Mouse (Mus musculus): ENCODE measurements around the gene Gm9821. TPM values are rescaled to one million over a fixed set of nuclear protein-coding genes. Genes with fewer than 3 reads are reported as not detected.

The Gm9821 gene
- polyA plus RNA-seq, 1 experiment from 2014 or later = 2.8 TPM

DNA sequence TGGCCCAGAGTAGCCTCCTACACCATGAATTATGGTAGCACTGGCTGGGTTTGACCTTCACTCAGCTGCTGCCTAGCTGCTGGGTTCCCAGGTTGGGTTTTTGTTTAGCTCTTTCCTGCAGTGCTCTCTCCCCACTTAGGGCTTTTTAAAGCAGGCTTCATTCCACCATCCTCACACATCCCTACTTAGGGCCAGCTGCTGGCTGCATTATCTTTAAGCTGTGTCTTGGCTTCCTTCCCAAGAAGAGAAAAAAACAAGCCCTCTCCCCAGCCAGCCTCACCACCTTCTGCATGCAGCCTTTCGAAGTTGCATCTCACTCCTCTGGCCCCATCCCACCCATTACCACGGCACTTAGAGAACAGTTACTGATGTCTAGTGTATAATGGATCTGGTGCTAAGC is 33.0 kb downstream of the Gm9821 start:
- no peak for ATAC-seq (replicated peaks; ENCODE audit: insufficient number of reproducible peaks, low FRiP score, low TSS enrichment)
- Histone ChIP-seq H3K4me1 (ENCODE audit: control insufficient read depth, insufficient read depth, low read length) (peaks cover 31% of the 10 kb centered on the region), H3K9ac (ENCODE audit: low read depth, low read length) (no peak overlapping the region), H3K4me3 (ENCODE audit: low read depth, low read length) (no peak overlapping the region), H3K4me2 (no peak overlapping the region), H3K27ac (ENCODE audit: low read depth, low read length) (0 out of 2 replicates have a peak overlapping the region, but pooled peaks have one; percentile 0), H3K36me3 (ENCODE audit: control insufficient read depth, insufficient read depth, low read length) (no peaks in the 10 kb centered on the region), H3K9me3 (replicated peaks; ENCODE audit: control insufficient read depth, low read length) (no peaks in the 10 kb centered on the region), H3K27me3 (ENCODE audit: control insufficient read depth, insufficient read depth, low read length) (peaks cover 33% of the 10 kb centered on the region)
- 12% methylated on average over 2 of the region's 2 CpGs for WGBS (ENCODE audit: insufficient replicate concordance)

DNA sequence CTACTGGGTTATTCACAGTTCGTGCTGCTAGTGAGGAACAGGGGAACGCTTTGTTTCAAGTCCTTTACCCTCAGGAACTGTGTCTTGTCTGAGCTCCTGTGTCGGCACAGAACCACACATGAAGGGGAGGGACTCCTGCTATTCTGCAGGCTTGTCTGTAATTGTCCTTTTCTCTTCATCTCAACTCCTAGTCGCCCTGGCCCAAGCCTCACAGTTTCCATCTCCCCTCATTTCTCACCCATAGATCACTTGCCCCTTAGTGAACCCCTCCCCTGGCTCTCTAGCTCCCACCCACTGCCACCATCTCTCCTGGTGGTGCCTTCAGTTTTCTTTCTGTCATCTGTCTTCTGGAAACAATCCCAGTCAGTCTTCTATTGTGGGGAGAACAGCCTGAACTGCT is 34.7 kb downstream of the Gm9821 start:
- H3K4me3 ChIP-seq (ENCODE audit: low read depth, low read length) = no peak overlapping the region
- no peaks in the 10 kb centered on the region for H3K9me3 ChIP-seq (replicated peaks; ENCODE audit: control insufficient read depth, low read length)
- no peak overlapping the region for H3K27ac ChIP-seq (ENCODE audit: low read depth, low read length)
- no peak overlapping the region for H3K4me2 ChIP-seq
- peaks cover 22% of the 10 kb centered on the region for H3K27me3 ChIP-seq (ENCODE audit: control insufficient read depth, insufficient read depth, low read length)
- 26% methylated on average over 4 of the region's 4 CpGs for WGBS (ENCODE audit: insufficient replicate concordance)
- peaks cover 40% of the 10 kb centered on the region for H3K4me1 ChIP-seq (ENCODE audit: control insufficient read depth, insufficient read depth, low read length)
- no peak for ATAC-seq (replicated peaks; ENCODE audit: insufficient number of reproducible peaks, low FRiP score, low TSS enrichment)
- no peak overlapping the region for H3K9ac ChIP-seq (ENCODE audit: low read depth, low read length)
- no peaks in the 10 kb centered on the region for H3K36me3 ChIP-seq (ENCODE audit: control insufficient read depth, insufficient read depth, low read length)

DNA sequence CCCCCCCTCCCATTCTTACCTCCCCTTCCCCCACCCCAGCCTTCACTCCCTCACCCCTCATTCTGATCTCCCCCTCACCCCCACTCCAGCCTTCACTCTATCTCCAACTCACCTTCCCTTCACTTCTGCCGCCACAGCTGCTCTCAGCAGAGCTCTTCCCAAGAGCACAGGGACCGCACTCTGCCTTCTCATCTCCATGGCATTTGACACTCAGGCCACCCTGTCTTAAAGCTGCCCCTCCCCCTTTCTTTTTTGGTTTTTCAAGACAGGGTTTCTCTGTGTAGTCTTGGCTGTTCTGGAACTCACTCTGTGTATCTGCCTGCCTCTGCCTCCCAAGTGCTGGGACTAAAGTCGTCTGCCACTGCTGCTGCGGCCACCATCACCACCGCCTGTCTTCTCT is 35.3 kb downstream of the Gm9821 start:
- 30% methylated on average over 5 of the region's 5 CpGs for WGBS (ENCODE audit: insufficient replicate concordance)

DNA sequence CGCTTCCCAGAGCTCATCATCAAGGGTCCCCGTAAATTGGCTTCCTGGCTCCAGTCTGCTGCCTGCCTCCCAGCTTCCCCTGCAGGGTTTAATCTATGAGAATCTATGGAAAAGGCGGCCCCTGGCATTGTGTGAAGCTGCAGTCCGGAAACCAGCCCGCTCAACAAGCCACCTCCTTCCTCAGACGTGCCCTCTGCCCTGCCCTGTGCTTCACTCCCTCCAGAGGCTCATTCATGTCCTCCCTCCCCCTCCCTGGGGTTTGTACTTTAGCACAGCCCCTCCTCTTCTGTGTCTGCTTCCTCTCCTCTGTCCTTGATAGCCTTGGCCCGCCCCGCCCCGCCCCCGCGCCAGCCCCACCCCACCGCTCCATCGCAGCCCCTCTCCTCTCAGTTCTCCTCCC is 38.9 kb downstream of the Gm9821 start:
- Histone ChIP-seq H3K36me3 (ENCODE audit: control insufficient read depth, insufficient read depth, low read length) (no peaks in the 10 kb centered on the region), H3K9me3 (replicated peaks; ENCODE audit: control insufficient read depth, low read length) (no peaks in the 10 kb centered on the region), H3K4me2 (peak overlapping the region; percentile 64), H3K9ac (ENCODE audit: low read depth, low read length) (peak overlapping the region; percentile 63), H3K27ac (ENCODE audit: low read depth, low read length) (peak overlapping the region; percentile 79), H3K27me3 (ENCODE audit: control insufficient read depth, insufficient read depth, low read length) (no peaks in the 10 kb centered on the region), H3K4me3 (ENCODE audit: low read depth, low read length) (peak overlapping the region; percentile 28), H3K4me1 (ENCODE audit: control insufficient read depth, insufficient read depth, low read length) (peaks cover 18% of the 10 kb centered on the region)
- ATAC-seq (replicated peaks; ENCODE audit: insufficient number of reproducible peaks, low FRiP score, low TSS enrichment) = peak; percentile 88
- 4% methylated on average over 13 of the region's 13 CpGs for WGBS (ENCODE audit: insufficient replicate concordance)

More for the DNA sequence above, 35.3 kb downstream of the Gm9821 start:
- ATAC-seq (replicated peaks; ENCODE audit: insufficient number of reproducible peaks, low FRiP score, low TSS enrichment) = no peak
- no peaks in the 10 kb centered on the region for H3K9me3 ChIP-seq (replicated peaks; ENCODE audit: control insufficient read depth, low read length)
- no peaks in the 10 kb centered on the region for H3K36me3 ChIP-seq (ENCODE audit: control insufficient read depth, insufficient read depth, low read length)
- H3K9ac ChIP-seq (ENCODE audit: low read depth, low read length) = no peak overlapping the region
- H3K4me1 ChIP-seq (ENCODE audit: control insufficient read depth, insufficient read depth, low read length) = peaks cover 36% of the 10 kb centered on the region
- H3K4me3 ChIP-seq (ENCODE audit: low read depth, low read length) = no peak overlapping the region
- no peak overlapping the region for H3K4me2 ChIP-seq
- H3K27me3 ChIP-seq (ENCODE audit: control insufficient read depth, insufficient read depth, low read length) = peaks cover 16% of the 10 kb centered on the region
- H3K27ac ChIP-seq (ENCODE audit: low read depth, low read length) = no peak overlapping the region

DNA sequence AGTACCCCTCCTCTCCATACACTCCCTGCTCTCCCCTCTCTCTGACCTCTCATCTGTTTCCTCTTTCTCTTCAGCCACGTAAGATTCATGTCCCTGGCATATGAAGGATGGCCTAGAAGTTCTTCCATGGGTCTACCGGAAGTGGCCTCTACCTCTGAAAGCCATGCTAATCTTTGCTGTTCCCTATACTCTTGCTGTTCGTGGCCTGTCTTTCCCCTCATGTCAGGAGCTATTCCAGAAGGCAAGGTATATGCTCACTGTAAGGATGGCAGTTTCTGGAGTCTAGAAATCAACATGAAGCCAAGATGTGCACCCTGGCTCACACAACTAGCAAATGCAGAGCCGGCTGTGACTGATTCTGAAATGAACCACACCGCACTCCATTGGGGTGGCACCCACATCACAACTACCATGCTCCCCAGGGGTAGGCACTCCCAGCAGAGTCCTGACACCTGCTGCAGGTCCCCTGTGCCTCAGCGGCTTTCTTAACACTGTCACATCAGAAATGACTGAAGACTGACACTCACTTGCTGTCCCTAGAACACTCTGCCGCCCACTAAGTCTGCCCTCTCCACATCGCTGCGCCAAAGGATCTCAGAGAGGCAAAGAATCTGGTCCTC is 39.5 kb downstream of the Gm9821 start:
- H3K27ac ChIP-seq (ENCODE audit: low read depth, low read length) = peak overlapping the region; percentile 79
- H3K9ac ChIP-seq (ENCODE audit: low read depth, low read length) = peak overlapping the region; percentile 28; the same call in 1 of the 2 replicates

DNA sequence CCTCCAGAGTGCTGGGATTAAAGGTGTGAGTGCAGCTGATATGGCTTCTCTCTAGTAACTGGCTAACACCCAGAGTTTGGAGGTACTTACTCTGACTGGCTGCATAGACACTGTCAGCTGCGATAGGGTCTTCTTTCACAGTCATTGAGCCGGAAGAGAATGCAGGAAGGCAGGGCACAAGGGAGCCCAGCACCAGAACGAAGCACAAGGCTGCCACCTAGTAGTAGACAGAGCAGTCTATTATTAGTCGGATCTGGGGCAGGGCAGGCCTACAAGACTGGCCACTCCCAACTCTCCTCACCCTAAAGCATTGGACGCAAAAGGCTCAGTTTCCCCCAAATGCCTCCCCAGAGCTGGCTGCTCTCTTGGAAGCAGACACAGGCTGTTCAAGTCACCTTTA is 40.6 kb downstream of the Gm9821 start:
- Histone ChIP-seq H3K9me3 (replicated peaks; ENCODE audit: control insufficient read depth, low read length) (no peaks in the 10 kb centered on the region), H3K4me2 (no peak overlapping the region), H3K4me3 (ENCODE audit: low read depth, low read length) (no peak overlapping the region), H3K27ac (ENCODE audit: low read depth, low read length) (no peak overlapping the region), H3K9ac (ENCODE audit: low read depth, low read length) (no peak overlapping the region), H3K4me1 (ENCODE audit: control insufficient read depth, insufficient read depth, low read length) (peaks cover 13% of the 10 kb centered on the region), H3K27me3 (ENCODE audit: control insufficient read depth, insufficient read depth, low read length) (no peaks in the 10 kb centered on the region), H3K36me3 (ENCODE audit: control insufficient read depth, insufficient read depth, low read length) (0 out of 2 replicates have a peak, but pooled peaks cover 3% of the 10 kb centered on the region)
- WGBS (ENCODE audit: insufficient replicate concordance) = 9% methylated on average over 5 of the region's 5 CpGs
- ATAC-seq (replicated peaks; ENCODE audit: insufficient number of reproducible peaks, low FRiP score, low TSS enrichment) = no peak

More for the DNA sequence above, 39.5 kb downstream of the Gm9821 start:
- peak overlapping the region; percentile 64 for H3K4me2 ChIP-seq
- no peak for ATAC-seq (replicated peaks; ENCODE audit: insufficient number of reproducible peaks, low FRiP score, low TSS enrichment)
- 36% methylated on average over 9 of the region's 9 CpGs for WGBS (ENCODE audit: insufficient replicate concordance)
- H3K9me3 ChIP-seq (replicated peaks; ENCODE audit: control insufficient read depth, low read length) = no peaks in the 10 kb centered on the region
- H3K27me3 ChIP-seq (ENCODE audit: control insufficient read depth, insufficient read depth, low read length) = no peaks in the 10 kb centered on the region
- H3K4me3 ChIP-seq (ENCODE audit: low read depth, low read length) = no peak overlapping the region
- peaks cover 17% of the 10 kb centered on the region for H3K4me1 ChIP-seq (ENCODE audit: control insufficient read depth, insufficient read depth, low read length)
- no peaks in the 10 kb centered on the region for H3K36me3 ChIP-seq (ENCODE audit: control insufficient read depth, insufficient read depth, low read length)

DNA sequence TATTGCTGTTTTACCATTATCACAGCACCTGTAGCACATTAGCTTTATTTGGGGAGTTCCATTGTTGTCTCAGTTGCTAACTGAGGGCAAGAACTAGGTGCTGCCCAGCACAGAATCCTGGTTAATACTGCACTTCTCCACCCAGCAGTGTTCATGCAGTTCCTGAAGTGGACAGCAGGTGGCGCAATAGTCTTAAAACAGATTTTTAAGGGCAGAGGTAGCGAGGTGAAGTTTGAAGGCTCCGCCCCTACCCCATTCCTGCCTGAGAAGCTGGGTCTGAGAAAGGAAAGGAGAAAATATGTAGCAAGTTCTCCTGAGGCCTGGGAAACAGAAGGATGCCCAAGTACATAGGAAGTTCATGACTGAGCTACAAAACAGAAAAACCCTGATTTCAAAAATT is 42.0 kb downstream of the Gm9821 start:
- no peak overlapping the region for H3K4me2 ChIP-seq
- no peak overlapping the region; the same call in 1 of the 2 replicates for H3K27ac ChIP-seq (ENCODE audit: low read depth, low read length)
- no peak overlapping the region for H3K4me3 ChIP-seq (ENCODE audit: low read depth, low read length)
- H3K9ac ChIP-seq (ENCODE audit: low read depth, low read length) = no peak overlapping the region
- H3K27me3 ChIP-seq (ENCODE audit: control insufficient read depth, insufficient read depth, low read length) = no peaks in the 10 kb centered on the region
- ATAC-seq (replicated peaks; ENCODE audit: insufficient number of reproducible peaks, low FRiP score, low TSS enrichment) = no peak
- H3K36me3 ChIP-seq (ENCODE audit: control insufficient read depth, insufficient read depth, low read length) = 0 out of 2 replicates have a peak, but pooled peaks cover 3% of the 10 kb centered on the region
- 3% methylated on average over 3 of the region's 3 CpGs for WGBS (ENCODE audit: insufficient replicate concordance)
- peaks cover 13% of the 10 kb centered on the region for H3K4me1 ChIP-seq (ENCODE audit: control insufficient read depth, insufficient read depth, low read length)
- no peaks in the 10 kb centered on the region for H3K9me3 ChIP-seq (replicated peaks; ENCODE audit: control insufficient read depth, low read length)

DNA sequence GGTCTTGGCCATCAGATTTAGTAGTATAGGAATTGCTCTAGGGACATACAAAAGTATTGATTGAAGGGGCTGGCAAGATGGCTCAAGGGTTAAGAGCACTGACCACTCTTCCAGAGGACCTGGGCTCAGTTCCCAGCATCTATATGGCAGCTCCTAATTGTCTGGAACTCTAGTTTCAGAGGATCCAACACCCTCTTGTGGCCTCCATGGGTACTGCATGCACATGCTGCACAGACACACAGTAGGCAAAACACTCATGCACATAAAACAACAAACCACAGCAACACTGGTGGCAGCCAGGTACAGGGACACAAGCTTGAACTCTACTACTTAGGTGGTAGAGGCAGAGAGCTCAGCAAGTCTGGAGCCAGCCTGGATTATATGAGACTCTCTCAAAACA is 44.2 kb downstream of the Gm9821 start:
- Histone ChIP-seq H3K27me3 (ENCODE audit: control insufficient read depth, insufficient read depth, low read length) (no peaks in the 10 kb centered on the region), H3K4me1 (ENCODE audit: control insufficient read depth, insufficient read depth, low read length) (peaks cover 8% of the 10 kb centered on the region; the same call in 1 of the 2 replicates), H3K9ac (ENCODE audit: low read depth, low read length) (no peak overlapping the region), H3K4me2 (no peak overlapping the region), H3K4me3 (ENCODE audit: low read depth, low read length) (no peak overlapping the region), H3K36me3 (ENCODE audit: control insufficient read depth, insufficient read depth, low read length) (0 out of 2 replicates have a peak, but pooled peaks cover 3% of the 10 kb centered on the region), H3K27ac (ENCODE audit: low read depth, low read length) (no peak overlapping the region), H3K9me3 (replicated peaks; ENCODE audit: control insufficient read depth, low read length) (no peaks in the 10 kb centered on the region)
- no peak for ATAC-seq (replicated peaks; ENCODE audit: insufficient number of reproducible peaks, low FRiP score, low TSS enrichment)

DNA sequence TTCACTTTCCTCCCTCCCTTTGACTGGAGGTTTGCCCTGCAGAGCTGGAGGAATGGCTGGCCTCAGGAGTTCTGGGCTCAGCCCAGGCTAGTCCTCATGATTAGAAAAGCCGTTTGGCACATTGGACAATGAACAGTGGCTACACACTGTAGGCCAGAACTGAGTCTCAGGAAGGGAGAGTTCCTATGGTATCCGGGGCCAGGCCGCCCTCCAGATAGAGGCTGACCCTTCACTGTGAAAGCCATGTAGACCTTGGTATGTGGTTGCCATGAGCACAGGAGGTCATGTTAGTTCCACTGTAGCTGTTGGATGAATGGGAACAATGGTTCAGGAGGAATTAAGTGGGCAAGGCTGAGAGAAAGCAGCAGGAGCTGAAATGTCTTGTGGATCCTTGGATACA is 47.9 kb downstream of the Gm9821 start:
- H3K4me1 ChIP-seq (ENCODE audit: control insufficient read depth, insufficient read depth, low read length) = no peaks in the 10 kb centered on the region

More for the DNA sequence above, 47.9 kb downstream of the Gm9821 start:
- Histone ChIP-seq H3K4me2 (no peak overlapping the region), H3K27ac (ENCODE audit: low read depth, low read length) (no peak overlapping the region), H3K36me3 (ENCODE audit: control insufficient read depth, insufficient read depth, low read length) (0 out of 2 replicates have a peak, but pooled peaks cover 3% of the 10 kb centered on the region), H3K4me3 (ENCODE audit: low read depth, low read length) (no peak overlapping the region), H3K9ac (ENCODE audit: low read depth, low read length) (no peak overlapping the region), H3K9me3 (replicated peaks; ENCODE audit: control insufficient read depth, low read length) (no peaks in the 10 kb centered on the region), H3K27me3 (ENCODE audit: control insufficient read depth, insufficient read depth, low read length) (no peaks in the 10 kb centered on the region)
- no peak for ATAC-seq (replicated peaks; ENCODE audit: insufficient number of reproducible peaks, low FRiP score, low TSS enrichment)
- WGBS (ENCODE audit: insufficient replicate concordance) = 66% methylated on average over 3 of the region's 3 CpGs

All from heart, embryonic 11.5 days (tissue).